Mouse (Mus musculus): ENCODE data around the gene Vmn2r107.

The Vmn2r107 gene

GRCm38 (mm10) chr17:20344942-20345341 is at the start of gene Vmn2r107:
Gene Vmn2r107, plus strand, starts transcription at chr17:20345242.
- DNase-seq (ENCODE audit: inconsistent ontology term), result no peak

- no peak for DNase-seq (ENCODE audit: inconsistent ontology term)
These were observed 39.3 kb upstream of the Vmn2r107 start for GRCm38 (mm10) chr17:20305790-20306189.

DNA sequence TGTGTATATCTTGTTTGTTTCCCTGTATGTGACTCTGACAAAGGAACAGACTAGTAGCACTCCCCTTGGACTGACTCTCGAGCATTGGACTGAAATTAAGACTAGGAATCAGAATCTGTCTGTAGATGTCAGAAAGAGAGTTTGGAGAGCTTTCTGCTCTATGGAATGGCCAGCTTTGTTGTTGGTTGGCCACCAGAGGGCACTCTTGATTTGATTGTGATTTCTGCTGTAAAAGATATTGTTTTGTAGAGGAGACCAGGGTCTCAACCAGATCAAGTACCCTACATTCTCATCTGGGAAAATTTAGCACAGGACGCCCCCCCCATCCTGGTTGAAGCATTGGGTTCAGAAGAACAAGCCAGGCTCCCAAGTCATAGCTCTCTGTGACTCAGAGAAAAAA is 54.1 kb downstream of the Vmn2r107 start:
- no peak for DNase-seq (ENCODE audit: inconsistent ontology term)

DNA sequence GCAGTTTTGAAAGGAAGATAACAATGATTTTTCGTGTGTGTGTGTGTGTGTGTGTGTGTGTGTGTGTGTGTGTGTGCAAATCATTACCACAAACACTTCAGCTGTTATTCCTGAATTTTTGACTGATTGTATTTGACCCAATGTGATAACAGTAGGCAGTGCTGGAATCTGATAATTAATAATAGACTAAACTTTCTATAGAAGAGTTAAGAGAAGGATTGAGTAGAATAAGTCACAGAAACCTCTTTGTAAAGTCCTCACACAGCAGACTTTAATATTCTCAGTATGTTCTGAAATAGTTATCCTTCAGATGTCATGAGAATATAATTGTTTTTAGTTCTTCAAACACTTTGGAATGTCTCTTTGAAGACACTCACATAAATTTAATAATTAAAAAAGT is 68.8 kb downstream of the Vmn2r107 start, which contains the start of gene Vmn1r224:
Vmn1r224 (plus strand) TSS at position 301 of the 400 bp plus-strand sequence.
- DNase-seq (ENCODE audit: inconsistent ontology term), result no peak

All from Muller cell, postnatal 12 days (primary cell).